Mouse (Mus musculus) neural tube, embryonic 11.5 days (tissue): ENCODE results near the gene Gm10053. TPM values are rescaled to one million over a fixed set of nuclear protein-coding genes. Genes with fewer than 3 reads are reported as not detected.

Experiments used
- ATAC-seq: fragments of 200-750 bp; cut with Nextera tagmentation; 2 replicates; pipeline ENCODE4 v1.8.0; 2017; ENCODE audit warnings: moderate number of reproducible peaks, mild to moderate bottlenecking, moderate TSS enrichment, moderate library complexity; ENCODE audit not compliant: insufficient read depth, low FRiP score, low TSS enrichment
- DNase-seq: peaks from one replicate; pipeline ENCODE4 v3.0.0-alpha.2; 2015; ENCODE audit warnings: low spot score
- H3K27ac ChIP-seq: fragments of 300-500 bp; sonication (generic); 2 replicates; pipeline ENCODE4 v1.5.1; 2014; ENCODE audit warnings: low read depth, mild to moderate bottlenecking, low read length
- H3K27me3 ChIP-seq: fragments of 300-500 bp; sonication (generic); 2 replicates; pipeline ENCODE4 v1.6.1; 2014; ENCODE audit warnings: mild to moderate bottlenecking, low read length, mixed read lengths; ENCODE audit not compliant: control insufficient read depth, insufficient read depth
- H3K36me3 ChIP-seq: fragments of 300-500 bp; sonication (generic); 2 replicates; pipeline ENCODE4 v1.6.1; 2014; ENCODE audit warnings: mild to moderate bottlenecking, low read length, moderate library complexity, mixed read lengths; ENCODE audit not compliant: control insufficient read depth, insufficient read depth
- H3K4me1 ChIP-seq: fragments of 300-500 bp; sonication (generic); 2 replicates; pipeline ENCODE4 v1.6.1; 2014; ENCODE audit warnings: low read length, mixed read lengths; ENCODE audit not compliant: control insufficient read depth, insufficient read depth
- H3K4me2 ChIP-seq: fragments of 300-500 bp; sonication (generic); 2 replicates; pipeline ENCODE4 v1.6.1; 2014; ENCODE audit warnings: low read depth, mild to moderate bottlenecking, moderate library complexity
- H3K4me3 ChIP-seq: fragments of 300-500 bp; sonication (generic); 2 replicates; pipeline ENCODE4 v1.5.1; 2014; ENCODE audit warnings: low read depth, low read length
- H3K9ac ChIP-seq: fragments of 300-500 bp; sonication (generic); 2 replicates; pipeline ENCODE4 v1.6.1; 2014; ENCODE audit warnings: mild to moderate bottlenecking, low read length
- H3K9me3 ChIP-seq: fragments of 300-500 bp; sonication (generic); 2 replicates; pipeline ENCODE4 v1.6.1; 2016; ENCODE audit warnings: low read length; ENCODE audit not compliant: control insufficient read depth
- WGBS: fragments of 180-500 bp; shearing (Covaris S2); extraction: QIAGEN DNeasy Blood & Tissue Kit; methylation state at CpG from one replicate; pipeline ENCODE4 v1.1.7; 2014; 5-methylcytosine and 5-hydroxymethylcytosine counted together
- polyA plus RNA-seq: library from polyadenylated mRNA; unstranded; fragments of >200 nt; fragmentation: Nextera tagmentation; extraction: Ambion mirVana; gene quantifications from 2 replicates; pipeline ENCODE4 v1.2.1, GENCODE M21; 2014

Gm10053 gene
- polyA plus RNA-seq, 1 experiment from 2014 or later, result 284 TPM

DNA sequence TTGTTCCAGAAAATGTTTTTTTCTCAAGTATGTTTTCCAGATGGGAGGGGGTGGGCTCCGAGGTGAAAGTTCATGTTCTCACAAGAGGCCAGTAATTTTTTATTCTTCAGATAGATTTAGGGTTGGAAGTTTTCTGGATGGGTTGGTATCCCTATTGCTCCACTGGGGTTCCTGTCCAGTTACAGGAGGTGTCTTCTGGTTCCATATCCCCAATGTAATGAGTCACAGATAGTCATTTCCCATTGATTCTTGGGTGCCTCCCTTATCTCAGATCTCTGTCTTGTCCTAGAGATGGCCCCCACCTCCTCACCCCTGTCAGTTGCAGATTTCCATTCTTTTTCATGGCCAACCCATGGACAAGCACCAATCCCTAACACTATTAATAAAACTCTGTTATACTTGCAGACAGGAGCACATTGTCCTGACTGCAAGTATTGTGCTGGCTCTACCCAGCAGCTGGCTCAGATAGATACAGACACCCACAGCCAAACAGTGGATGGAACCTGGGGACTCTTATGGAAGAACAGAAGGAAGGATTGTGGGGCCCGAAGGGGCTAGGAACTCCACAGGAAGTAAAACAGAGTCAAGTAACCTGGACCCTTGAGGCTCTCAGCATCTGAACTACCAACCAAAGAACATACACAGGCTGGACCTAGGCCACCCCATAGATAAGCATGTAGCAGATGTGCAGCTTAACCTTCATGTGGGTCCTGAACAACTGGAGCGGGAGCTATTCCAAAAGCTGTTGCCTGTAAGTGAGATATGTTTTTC lies 33.1 kb downstream of the Gm10053 start:
- no peaks in the 10 kb centered on the region for H3K4me1 ChIP-seq
- ATAC-seq, result no peak
- H3K4me2 ChIP-seq, result no peak overlapping the region
- H3K4me3 ChIP-seq, result no peak overlapping the region
- no peaks in the 10 kb centered on the region for H3K9me3 ChIP-seq
- no peak overlapping the region for H3K9ac ChIP-seq
- no peaks in the 10 kb centered on the region for H3K36me3 ChIP-seq
- H3K27me3 ChIP-seq, result no peaks in the 10 kb centered on the region
- no peak overlapping the region for H3K27ac ChIP-seq
- 90% methylated on average over 3 of the region's 3 CpGs for WGBS
- no peak for DNase-seq

DNA sequence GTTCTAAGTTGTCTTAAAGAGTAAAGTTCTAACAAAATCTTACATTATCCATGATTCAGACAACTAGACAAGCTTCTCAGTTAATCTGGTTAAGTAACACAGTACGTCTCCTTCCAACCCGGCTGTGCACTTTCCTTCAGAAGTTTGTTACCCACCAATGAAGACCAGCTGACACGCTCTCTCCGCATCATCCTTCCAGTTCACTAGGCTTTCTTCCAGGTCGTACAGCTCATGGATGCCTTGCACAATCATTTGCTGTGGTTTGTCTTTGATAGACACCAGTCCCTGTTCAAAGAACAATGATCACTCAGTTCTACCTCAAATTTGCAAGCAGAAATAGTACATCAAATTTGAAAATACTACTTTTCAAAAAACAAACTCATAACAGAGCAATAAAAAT lies 45.4 kb downstream of the Gm10053 start:
- ATAC-seq (no peak), DNase-seq (no peak)
- Histone ChIP-seq H3K27ac (no peak overlapping the region), H3K9ac (no peak overlapping the region), H3K4me3 (no peak overlapping the region), H3K36me3 (peaks cover 2% of the 10 kb centered on the region; the same call in 1 of the 2 replicates), H3K4me2 (no peak overlapping the region), H3K4me1 (no peaks in the 10 kb centered on the region), H3K9me3 (no peaks in the 10 kb centered on the region), H3K27me3 (no peaks in the 10 kb centered on the region)
- 93% methylated on average over 5 of the region's 5 CpGs for WGBS

Other genes starting within 250 kb of the Gm10053 start
- gene Tmem252, start 201.7 kb upstream of the Gm10053 start, polyA plus RNA-seq, result 1.5 TPM in 2 replicates
- 1.4 and 1.6 TPM in 2 replicates for gene Pgm5, start 13.8 kb upstream of the Gm10053 start, polyA plus RNA-seq
- gene Foxd4, start 25.5 kb downstream of the Gm10053 start, polyA plus RNA-seq, result not detected in 2 replicates
- gene Cbwd1, start 85.9 kb downstream of the Gm10053 start, polyA plus RNA-seq, result 20.7 and 20.8 TPM in 2 replicates
- gene Dock8, start 123.8 kb downstream of the Gm10053 start, polyA plus RNA-seq, result 1.4 and 2.0 TPM in 2 replicates